Mouse (Mus musculus) frontal cortex, postnatal 36 days (tissue): ENCODE measurements around the gene Serbp1.

Experiments
- DNase-seq, 2 experiments: peaks; one replicate each; pipeline ENCODE4 v3.0.0; 2022; ENCODE audit warnings: low spot score in 2 of 2

The Serbp1 gene

GRCm38 (mm10) chr6:67230950-67231349 lies 7.0 kb upstream of the Serbp1 start:
- DNase-seq: peak in 1 of 2 experiments; percentile 14

- no peak for DNase-seq
Measured at GRCm38 (mm10) chr6:67235649-67236048, 2.3 kb upstream of the Serbp1 start.

- DNase-seq: no peak
Measured at GRCm38 (mm10) chr6:67236491-67237234, 1.3 kb upstream of the Serbp1 start.

- DNase-seq: no peak
Measured at GRCm38 (mm10) chr6:67241263-67241662, 3.3 kb downstream of the Serbp1 start.

- no peak for DNase-seq
Measured at GRCm38 (mm10) chr6:67243765-67244420, 5.9 kb downstream of the Serbp1 start.

GRCm38 (mm10) chr6:67244451-67244850 lies 6.5 kb downstream of the Serbp1 start:
- no peak for DNase-seq

GRCm38 (mm10) chr6:67251095-67251494 lies 13.1 kb downstream of the Serbp1 start:
- DNase-seq: no peak

GRCm38 (mm10) chr6:67264935-67265334 lies 27.0 kb downstream of the Serbp1 start:
- DNase-seq: no peak

GRCm38 (mm10) chr6:67266159-67266657 lies 28.2 kb downstream of the Serbp1 start:
- peak; percentile 44 to 45 for DNase-seq

GRCm38 (mm10) chr6:67266664-67267407 lies 28.9 kb downstream of the Serbp1 start:
- DNase-seq: peak; percentile 95 to 98

- DNase-seq: peak; percentile 14 to 19
Measured at GRCm38 (mm10) chr6:67267408-67268244, 29.6 kb downstream of the Serbp1 start.

GRCm38 (mm10) chr6:67268245-67268612 lies 30.3 kb downstream of the Serbp1 start:
- no peak for DNase-seq

- DNase-seq: no peak
Measured at GRCm38 (mm10) chr6:67268983-67269382, 31.0 kb downstream of the Serbp1 start.

- DNase-seq: no peak
Measured at GRCm38 (mm10) chr6:67269459-67269858, 31.5 kb downstream of the Serbp1 start.

GRCm38 (mm10) chr6:67277944-67278343 lies 40.0 kb downstream of the Serbp1 start:
- DNase-seq: no peak

GRCm38 (mm10) chr6:67281614-67282197 lies 43.7 kb downstream of the Serbp1 start:
- no peak for DNase-seq

GRCm38 (mm10) chr6:67282897-67283296 lies 44.9 kb downstream of the Serbp1 start:
- DNase-seq: no peak

GRCm38 (mm10) chr6:67292042-67292623 lies 54.2 kb downstream of the Serbp1 start:
- no peak for DNase-seq

- no peak for DNase-seq
Measured at GRCm38 (mm10) chr6:67296126-67296525, 58.1 kb downstream of the Serbp1 start.

GRCm38 (mm10) chr6:67298742-67299141 lies 60.8 kb downstream of the Serbp1 start:
- no peak for DNase-seq

- DNase-seq: no peak
Measured at GRCm38 (mm10) chr6:67300300-67300699, 62.3 kb downstream of the Serbp1 start.
